Mouse (Mus musculus): ENCODE measurements around the gene Hdhd5. TPM values are rescaled to one million over a fixed set of nuclear protein-coding genes. Genes with fewer than 3 reads are reported as not detected.
A peak's percentile ranks its signal among the peaks of the same experiment; 100 is the strongest.

Hdhd5 gene
- total and polyA plus RNA-seq, 3 experiments, result 10.9 to 21.5 (median 11.4) TPM

DNA sequence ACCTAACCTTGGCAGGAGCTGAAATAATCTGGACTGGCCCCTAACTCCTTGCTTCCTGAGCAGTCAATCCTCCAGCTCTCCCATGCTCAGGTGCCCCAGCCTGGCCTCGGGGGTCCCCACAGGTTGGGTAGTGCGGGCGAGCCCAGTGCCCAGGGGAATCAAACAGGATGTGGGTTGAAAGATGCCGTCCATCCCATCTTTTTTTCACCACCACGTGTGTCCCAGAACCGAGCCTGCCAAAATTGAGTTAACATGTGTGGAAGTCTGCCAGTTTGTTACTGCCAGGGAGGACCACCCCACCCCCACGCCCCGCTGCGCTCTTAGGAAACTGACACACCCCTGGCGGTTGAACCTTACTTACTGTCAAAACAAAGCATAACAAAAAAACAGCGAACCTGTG lies 67.2 kb downstream of the Hdhd5 start (continued):
- no peak for TF ChIP-seq MAFK (IDR thresholded peaks at IDR 0.05; ENCODE audit: insufficient replicate concordance, low read length)
- TF ChIP-seq SIN3A (IDR thresholded peaks at IDR 0.05; ENCODE audit: low read length), result peak; percentile 86; the same call in 1 of the 2 replicates

DNA sequence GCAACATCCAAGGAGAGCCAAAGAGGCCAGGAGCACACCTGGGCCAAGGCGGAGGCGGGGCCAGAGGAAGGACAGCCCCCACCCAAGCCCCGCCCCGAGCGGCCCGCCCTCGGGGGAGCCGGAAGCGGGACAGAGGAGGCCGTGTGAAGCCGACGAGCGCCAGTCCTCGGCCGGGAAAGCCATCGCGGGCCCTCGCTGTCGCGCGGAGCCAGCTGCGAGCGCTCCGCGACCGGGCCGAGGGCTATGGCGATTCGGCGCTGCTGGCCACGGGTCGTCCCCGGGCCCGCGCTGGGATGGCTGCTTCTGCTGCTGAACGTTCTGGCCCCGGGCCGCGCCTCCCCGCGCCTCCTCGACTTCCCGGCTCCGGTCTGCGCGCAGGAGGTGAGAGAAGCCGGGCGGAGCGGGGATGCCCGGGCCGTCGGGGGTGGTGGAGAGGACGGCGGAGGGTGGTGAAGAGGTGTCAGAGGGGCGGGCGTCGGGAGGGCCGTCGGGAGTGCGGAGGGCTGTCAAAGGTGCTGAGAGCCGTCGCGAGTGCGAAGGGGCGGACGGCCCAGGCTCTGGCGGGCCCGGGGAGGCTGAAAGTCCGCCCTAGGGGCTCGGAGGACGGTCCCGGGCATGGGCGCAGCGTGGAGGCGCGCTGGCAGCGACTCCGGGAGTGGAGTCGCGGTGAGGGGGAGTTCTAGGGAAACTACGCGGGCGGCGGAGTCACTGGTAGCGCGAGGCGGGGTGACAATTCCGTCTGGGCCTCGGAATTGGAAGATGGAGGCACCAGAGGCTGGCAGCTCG lies 67.8 kb downstream of the Hdhd5 start, which contains the start of gene Il17ra:
Gene Il17ra (plus strand): TSS at position 162 of the 786 bp plus-strand sequence.
- H3K36me3 ChIP-seq (replicated peaks in 1 of 2; ENCODE audit: control insufficient read depth in 1 of 2, insufficient read depth in 1 of 2, low read length in 1 of 2), result peaks cover 2 to 5% of the 10 kb centered on the region in 2 experiments
- H3K4me1 ChIP-seq (ENCODE audit: control insufficient read depth in 1 of 2, insufficient read depth in 2 of 2), result peaks cover 19 to 46% of the 10 kb centered on the region in 2 experiments
- dilution Hi-C loops (cut with MboI; ENCODE audit: extremely low pct_ligation_motif_present, extremely low pct_unique_long_range_greater_than_20kb, low sequenced_read_pairs) (no loop called here), in situ Hi-C loops (cut with MboI; ENCODE audit: low pct_ligation_motif_present, low pct_unique_long_range_greater_than_20kb, low sequenced_read_pairs) (no loop called here)
- peak within 1 kb of the TSS; percentile 96 for H3K9ac ChIP-seq (ENCODE audit: insufficient read depth, low read depth)
- H3K27me3 ChIP-seq (replicated peaks), result no peaks in the 10 kb centered on the region
- peaks cover 46% of the 10 kb centered on the region for H3K79me2 ChIP-seq (replicated peaks; ENCODE audit: control insufficient read depth, extremely low read depth, insufficient read depth, poor library complexity, severe bottlenecking)
- peak; percentile 80 for DNase-seq (ENCODE audit: extremely low read depth)
- no peaks in the 10 kb centered on the region for H3K9me3 ChIP-seq (replicated peaks; ENCODE audit: low read length)
- peak within 1 kb of the TSS; percentile 70 for H3K27ac ChIP-seq (ENCODE audit: insufficient read depth, low read depth)
- H3K4me2 ChIP-seq (ENCODE audit: insufficient read depth, low read depth, poor library complexity, severe bottlenecking), result peak within 1 kb of the TSS; percentile 99
- TF ChIP-seq SIN3A (IDR thresholded peaks at IDR 0.05; ENCODE audit: low read length) (peak; percentile 42; the same call in 1 of the 2 replicates), RAD21 (IDR thresholded peaks at IDR 0.05; ENCODE audit: low read depth, low read length) (no peak), ELF1 (IDR thresholded peaks at IDR 0.05; ENCODE audit: low read depth, low read length) (peak; percentile 89), MAZ (IDR thresholded peaks at IDR 0.05; ENCODE audit: low read depth, low read length) (peak; percentile 10; the same call in 1 of the 2 replicates), NELFE (IDR thresholded peaks at IDR 0.05; ENCODE audit: low read depth, low read length) (peak; percentile 87), JUN (IDR thresholded peaks at IDR 0.05; ENCODE audit: insufficient read depth, low read depth, low read length) (no peak), MYC (IDR thresholded peaks at IDR 0.05; ENCODE audit: low read depth, low read length) (no peak), USF2 (conservative IDR thresholded peaks at IDR 0.05; ENCODE audit: low read depth, low read length) (no peak), KAT2A (IDR thresholded peaks at IDR 0.05; ENCODE audit: insufficient replicate concordance, low read length) (0 out of 2 replicates have a peak, but pooled peaks have one; percentile 40), HCFC1 (IDR thresholded peaks at IDR 0.05; ENCODE audit: low read depth, low read length) (peak; percentile 59), NRF1 (IDR thresholded peaks at IDR 0.05; ENCODE audit: low read depth, low read length) (peak; percentile 36; the same call in 1 of the 2 replicates), IRF4 (IDR thresholded peaks at IDR 0.05; ENCODE audit: low read depth, low read length) (peak; percentile 54; the same call in 1 of the 2 replicates), CHD2 (IDR thresholded peaks at IDR 0.05; ENCODE audit: low read length) (no peak), RCOR1 (conservative IDR thresholded peaks at IDR 0.05; ENCODE audit: low read depth, low read length) (0 out of 2 replicates have a peak, but pooled peaks have one; percentile 18), ZMIZ1 (IDR thresholded peaks at IDR 0.05; ENCODE audit: low read depth, low read length) (peak; percentile 91), POLR2A (IDR thresholded peaks at IDR 0.05; ENCODE audit: low read depth, low read length) (peak; percentile 92), TBP (conservative IDR thresholded peaks at IDR 0.05; ENCODE audit: low read depth, low read length) (0 out of 2 replicates have a peak, but pooled peaks have one; percentile 34), GABPA (IDR thresholded peaks at IDR 0.05; ENCODE audit: insufficient replicate concordance, low read depth, low read length) (no peak), MAX (IDR thresholded peaks at IDR 0.05; ENCODE audit: low read length) (0 out of 2 replicates have a peak, but pooled peaks have one; percentile 31), CTCF (conservative IDR thresholded peaks at IDR 0.05 in 1 of 2, IDR thresholded peaks at IDR 0.05 in 1 of 2; ENCODE audit: low read depth in 2 of 2, low read length in 2 of 2) (0 out of 4 replicates have a peak, but pooled peaks of 1 of the 2 experiments have one; percentile 6), ZNF384 (IDR thresholded peaks at IDR 0.05; ENCODE audit: low read depth, low read length) (no peak), USF1 (IDR thresholded peaks at IDR 0.05; ENCODE audit: low read depth, low read length) (no peak), TCF12 (IDR thresholded peaks at IDR 0.05; ENCODE audit: low read depth, low read length) (peak; percentile 80), UBTF (IDR thresholded peaks at IDR 0.05; ENCODE audit: low read depth, low read length) (peak; percentile 97; the same call in 1 of the 2 replicates), ETS1 (conservative IDR thresholded peaks at IDR 0.05; ENCODE audit: low read depth, low read length) (no peak), MXI1 (IDR thresholded peaks at IDR 0.05; ENCODE audit: low read depth, low read length) (peak; percentile 74), MEF2A (IDR thresholded peaks at IDR 0.05; ENCODE audit: borderline replicate concordance, low read depth, low read length) (peak; percentile 43; the same call in 1 of the 2 replicates), ZC3H11A (IDR thresholded peaks at IDR 0.05; ENCODE audit: low read depth, low read length) (no peak)
- H3K4me3 ChIP-seq (replicated peaks in 1 of 3; ENCODE audit: low read depth in 2 of 3, low read length in 2 of 3, poor library complexity in 1 of 3), result peak within 1 kb of the TSS; percentile 80 to 93 (median 85)

Data from CH12.LX (cell line).